Mouse (Mus musculus) lung, adult 2 months (tissue): ENCODE measurements at regions not wholly inside any gene's neighbourhood (a gene's known extent, or its start where the extent isn't known, plus 50 kb on each side); places are given as distances from the start of the nearest gene placed in this dataset.

Source experiments
- CTCF ChIP-seq: fragments of 200-500 bp; IDR thresholded peaks from 2 replicates; pipeline ENCODE4 v1.5.1; 2011; ENCODE audit warnings: mild to moderate bottlenecking, low read length, control low read depth; ENCODE audit not compliant: insufficient read depth
- POLR2A ChIP-seq: fragments of 200-500 bp; IDR thresholded peaks from 2 replicates; pipeline ENCODE4 v1.6.1; 2011; ENCODE audit warnings: low read depth, mild to moderate bottlenecking, control low read depth, low read length, borderline replicate concordance; ENCODE audit errors: extremely low read depth

- TF ChIP-seq POLR2A: no peak
- no peak for TF ChIP-seq CTCF
Observed at GRCm38 (mm10) chr3:140840197-140840596, 372.0 kb downstream of the Pdha2 start.
